Mouse (Mus musculus): ENCODE measurements around the gene Cd3d.

DNA sequence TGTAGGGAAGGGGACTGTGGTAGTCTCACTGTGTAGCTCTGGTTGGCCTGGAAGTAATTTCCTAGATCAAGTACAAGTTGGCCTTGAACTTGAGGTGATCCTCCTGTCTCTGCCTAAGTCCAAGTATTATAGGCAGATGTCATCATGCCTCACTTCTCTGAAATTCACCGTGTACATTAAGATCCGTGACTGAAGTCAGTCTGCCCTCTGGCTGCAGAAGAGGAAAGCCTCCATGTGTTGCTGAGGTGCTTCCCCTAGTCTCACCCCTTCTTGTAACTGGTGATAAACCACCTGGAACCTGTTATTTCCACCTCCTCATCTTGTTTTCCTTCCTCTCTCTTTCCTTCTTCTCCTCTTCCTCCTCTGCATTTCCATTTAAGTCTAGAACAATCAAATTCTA is 33.3 kb downstream of the Cd3d start:
- TF ChIP-seq CTCF (IDR thresholded peaks at IDR 0.05; ENCODE audit: borderline replicate concordance, control insufficient read depth, extremely low read depth, insufficient read depth, low read length, poor library complexity) (no peak), POLR2A (IDR thresholded peaks at IDR 0.05; ENCODE audit: control insufficient read depth, extremely low read depth, insufficient read depth, low read length, poor library complexity) (no peak)
